Mouse (Mus musculus) intestine, embryonic 15.5 days (tissue): ENCODE data around the gene Wdr81. TPM values are rescaled to one million over a fixed set of nuclear protein-coding genes. Genes with fewer than 3 reads are reported as not detected.
A peak's percentile ranks its signal among the peaks of the same experiment; 100 is the strongest.
"Not testable (repeated sequence)": the region's sequence is repeated elsewhere in the genome, so short reads cannot be mapped to it uniquely, and the experiment has no call there.

Source experiments
- ATAC-seq: fragments of 200-750 bp; cut with Nextera tagmentation; 2 replicates; pipeline ENCODE4 v1.8.0; 2017; ENCODE audit warnings: moderate TSS enrichment, moderate library complexity
- H3K27ac ChIP-seq: fragments of 300-500 bp; sonication (generic); 2 replicates; pipeline ENCODE4 v1.5.1; 2015; ENCODE audit warnings: mild to moderate bottlenecking, inconsistent platforms
- H3K27me3 ChIP-seq: fragments of 300-500 bp; sonication (generic); replicated peaks from 2 replicates; pipeline ENCODE4 v1.6.1; 2015; ENCODE audit warnings: inconsistent platforms
- H3K36me3 ChIP-seq: fragments of 300-500 bp; sonication (generic); 2 replicates; pipeline ENCODE4 v1.6.1; 2015; ENCODE audit warnings: inconsistent platforms
- H3K4me1 ChIP-seq: fragments of 300-500 bp; sonication (generic); replicated peaks from 2 replicates; pipeline ENCODE4 v1.6.1; 2015; ENCODE audit warnings: inconsistent platforms
- H3K4me2 ChIP-seq: fragments of 300-500 bp; sonication (generic); replicated peaks from 2 replicates; pipeline ENCODE4 v1.6.1; 2015; ENCODE audit warnings: mild to moderate bottlenecking, inconsistent platforms
- H3K4me3 ChIP-seq: fragments of 300-500 bp; sonication (generic); replicated peaks from 2 replicates; pipeline ENCODE4 v1.5.1; 2015; ENCODE audit warnings: inconsistent platforms
- H3K9ac ChIP-seq: fragments of 300-500 bp; sonication (generic); 2 replicates; pipeline ENCODE4 v1.6.1; 2015; ENCODE audit warnings: inconsistent platforms
- H3K9me3 ChIP-seq: fragments of 300-500 bp; sonication (generic); 2 replicates; pipeline ENCODE4 v1.6.1; 2016; ENCODE audit warnings: inconsistent platforms
- WGBS: fragments of 180-500 bp; shearing (Covaris S2); methylation state at CpG from one replicate; pipeline ENCODE4 v1.1.7; 2015; 5-methylcytosine and 5-hydroxymethylcytosine counted together
- polyA plus RNA-seq: library from polyadenylated mRNA; unstranded; fragments of >200 nt; fragmentation: Nextera tagmentation; extraction: Ambion mirVana; gene quantifications from 2 replicates; pipeline ENCODE4 v1.2.1, GENCODE M21; 2015

The Wdr81 gene
- polyA plus RNA-seq, 1 experiment from 2014 or later, result 6.1 TPM

- peak overlapping the region; percentile 0; the same call in 1 of the 2 replicates for H3K9ac ChIP-seq
These were observed 5.2 kb upstream of the Wdr81 start for GRCm38 (mm10) chr11:75459751-75460102.

GRCm38 (mm10) chr11:75459141-75459711 is 4.7 kb upstream of the Wdr81 start:
- Histone ChIP-seq H3K4me2 (peak overlapping the region; percentile 69; the same call in 1 of the 2 replicates), H3K36me3 (no peaks in the 10 kb centered on the region), H3K9ac (peak overlapping the region; percentile 0; the same call in 1 of the 2 replicates), H3K27ac (peak overlapping the region; percentile 96), H3K4me3 (no peak overlapping the region), H3K4me1 (peaks cover 36% of the 10 kb centered on the region), H3K9me3 (no peaks in the 10 kb centered on the region), H3K27me3 (no peaks in the 10 kb centered on the region)
- ATAC-seq, result no peak
- WGBS, result 75% methylated on average over 5 of the region's 5 CpGs

More at GRCm38 (mm10) chr11:75459751-75460102, 5.2 kb upstream of the Wdr81 start:
- no peak for ATAC-seq
- Histone ChIP-seq H3K27ac (peak overlapping the region; percentile 96), H3K4me3 (peak overlapping the region; percentile 14; the same call in 1 of the 2 replicates), H3K4me2 (peak overlapping the region; percentile 69), H3K36me3 (no peaks in the 10 kb centered on the region), H3K4me1 (peaks cover 36% of the 10 kb centered on the region), H3K27me3 (no peaks in the 10 kb centered on the region), H3K9me3 (no peaks in the 10 kb centered on the region)
- WGBS, result 23% methylated on average over 5 of the region's 5 CpGs

- ATAC-seq, result no peak
- 79% methylated on average over 8 of the region's 8 CpGs for WGBS
- no peak overlapping the region for H3K4me3 ChIP-seq
- no peaks in the 10 kb centered on the region for H3K36me3 ChIP-seq
- H3K4me1 ChIP-seq, result peaks cover 39% of the 10 kb centered on the region
- no peak overlapping the region for H3K4me2 ChIP-seq
- no peak overlapping the region for H3K27ac ChIP-seq
- H3K9ac ChIP-seq, result no peak overlapping the region
- H3K9me3 ChIP-seq, result no peaks in the 10 kb centered on the region
- H3K27me3 ChIP-seq, result no peaks in the 10 kb centered on the region
These were observed 4.1 kb upstream of the Wdr81 start for GRCm38 (mm10) chr11:75458628-75459041.

- no peak for ATAC-seq
- no peaks in the 10 kb centered on the region for H3K27me3 ChIP-seq
- 18% methylated on average over 3 of the region's 3 CpGs for WGBS
- no peak overlapping the region for H3K4me3 ChIP-seq
- no peak overlapping the region for H3K27ac ChIP-seq
- H3K9me3 ChIP-seq, result no peaks in the 10 kb centered on the region
- 0 out of 2 replicates have a peak overlapping the region, but pooled peaks have one; percentile 3 for H3K4me2 ChIP-seq
- H3K9ac ChIP-seq, result no peak overlapping the region
- H3K36me3 ChIP-seq, result no peaks in the 10 kb centered on the region
- peaks cover 39% of the 10 kb centered on the region for H3K4me1 ChIP-seq
These were observed 3.7 kb upstream of the Wdr81 start for GRCm38 (mm10) chr11:75458169-75458568.

GRCm38 (mm10) chr11:75456440-75456871 is 1.9 kb upstream of the Wdr81 start:
- no peak for ATAC-seq
- Histone ChIP-seq H3K4me3 (no peak overlapping the region), H3K9ac (no peak overlapping the region), H3K4me1 (peaks cover 26% of the 10 kb centered on the region), H3K9me3 (no peaks in the 10 kb centered on the region), H3K27me3 (no peaks in the 10 kb centered on the region), H3K27ac (no peak overlapping the region), H3K36me3 (no peaks in the 10 kb centered on the region), H3K4me2 (no peak overlapping the region)
- WGBS, result 78% methylated on average over 7 of the region's 7 CpGs

- not testable (repeated sequence) for H3K4me3 ChIP-seq, H3K36me3 ChIP-seq, H3K4me2 ChIP-seq, H3K9ac ChIP-seq, ATAC-seq, H3K9me3 ChIP-seq, H3K27me3 ChIP-seq, H3K27ac ChIP-seq
- peaks cover 26% of the 10 kb centered on the region for H3K4me1 ChIP-seq
- WGBS, result 94% methylated on average over 2 of the region's 2 CpGs
These were observed 1.5 kb upstream of the Wdr81 start for GRCm38 (mm10) chr11:75455971-75456370.

GRCm38 (mm10) chr11:75455041-75455736 is 672 bp upstream of the Wdr81 start:
- Histone ChIP-seq H3K27me3 (no peaks in the 10 kb centered on the region), H3K4me3 (peak overlapping the region; percentile 52), H3K36me3 (no peaks in the 10 kb centered on the region), H3K4me1 (peaks cover 25% of the 10 kb centered on the region), H3K4me2 (peak overlapping the region; percentile 91), H3K9ac (peak overlapping the region; percentile 48), H3K9me3 (no peaks in the 10 kb centered on the region), H3K27ac (peak overlapping the region; percentile 45; the same call in 1 of the 2 replicates)
- no peak for ATAC-seq
- 60% methylated on average over 10 of the region's 10 CpGs for WGBS

- no peak for ATAC-seq
- peak overlapping the region; percentile 91 for H3K4me2 ChIP-seq
These were observed 1.5 kb downstream of the Wdr81 start for GRCm38 (mm10) chr11:75452812-75453557.

GRCm38 (mm10) chr11:75452081-75452480 is 2.4 kb downstream of the Wdr81 start:
- no peak for ATAC-seq
- H3K9me3 ChIP-seq, result no peaks in the 10 kb centered on the region
- 0 out of 2 replicates have a peak, but pooled peaks cover 3% of the 10 kb centered on the region for H3K36me3 ChIP-seq
- no peak overlapping the region for H3K27ac ChIP-seq
- peaks cover 19% of the 10 kb centered on the region for H3K4me1 ChIP-seq
- H3K4me3 ChIP-seq, result no peak overlapping the region
- 90% methylated on average over 8 of the region's 8 CpGs for WGBS
- H3K4me2 ChIP-seq, result no peak overlapping the region
- H3K27me3 ChIP-seq, result no peaks in the 10 kb centered on the region
- no peak overlapping the region for H3K9ac ChIP-seq

More at GRCm38 (mm10) chr11:75452812-75453557, 1.5 kb downstream of the Wdr81 start:
- WGBS, result 91% methylated on average over 31 of the region's 31 CpGs
- Histone ChIP-seq H3K27me3 (no peaks in the 10 kb centered on the region), H3K9ac (no peak overlapping the region), H3K27ac (no peak overlapping the region), H3K4me1 (peaks cover 19% of the 10 kb centered on the region), H3K4me3 (peak overlapping the region; percentile 52; the same call in 1 of the 2 replicates), H3K9me3 (no peaks in the 10 kb centered on the region), H3K36me3 (0 out of 2 replicates have a peak, but pooled peaks cover 3% of the 10 kb centered on the region)

GRCm38 (mm10) chr11:75450936-75451335 is 3.6 kb downstream of the Wdr81 start:
- ATAC-seq, result no peak
- Histone ChIP-seq H3K27ac (no peak overlapping the region), H3K27me3 (no peaks in the 10 kb centered on the region), H3K4me2 (no peak overlapping the region), H3K4me3 (no peak overlapping the region), H3K9me3 (no peaks in the 10 kb centered on the region), H3K4me1 (peaks cover 19% of the 10 kb centered on the region), H3K9ac (no peak overlapping the region; the same call in 1 of the 2 replicates), H3K36me3 (0 out of 2 replicates have a peak, but pooled peaks cover 3% of the 10 kb centered on the region)
- 83% methylated on average over 15 of the region's 15 CpGs for WGBS

GRCm38 (mm10) chr11:75450304-75450908 is 4.1 kb downstream of the Wdr81 start:
- no peaks in the 10 kb centered on the region for H3K9me3 ChIP-seq
- H3K4me1 ChIP-seq, result peaks cover 19% of the 10 kb centered on the region
- no peak overlapping the region for H3K27ac ChIP-seq
- H3K36me3 ChIP-seq, result 0 out of 2 replicates have a peak, but pooled peaks cover 3% of the 10 kb centered on the region
- WGBS, result 82% methylated on average over 8 of the region's 8 CpGs
- H3K9ac ChIP-seq, result no peak overlapping the region; the same call in 1 of the 2 replicates
- H3K27me3 ChIP-seq, result no peaks in the 10 kb centered on the region
- ATAC-seq, result no peak
- H3K4me3 ChIP-seq, result no peak overlapping the region
- no peak overlapping the region for H3K4me2 ChIP-seq

- Histone ChIP-seq H3K4me3 (no peak overlapping the region), H3K4me2 (no peak overlapping the region), H3K9me3 (no peaks in the 10 kb centered on the region), H3K27ac (no peak overlapping the region), H3K9ac (no peak overlapping the region), H3K27me3 (no peaks in the 10 kb centered on the region), H3K36me3 (0 out of 2 replicates have a peak, but pooled peaks cover 3% of the 10 kb centered on the region), H3K4me1 (peaks cover 13% of the 10 kb centered on the region)
- WGBS, result 60% methylated on average over 7 of the region's 7 CpGs
- no peak for ATAC-seq
These were observed 4.8 kb downstream of the Wdr81 start for GRCm38 (mm10) chr11:75449695-75450094.
